Mouse (Mus musculus) spleen, adult 18-20 months (tissue): ENCODE data around the gene Ofcc1.

ENCODE experiments used
- DNase-seq, 2 experiments: peaks; one replicate each; pipeline ENCODE4 v3.0.0; 2022; ENCODE audit warnings: mixed read lengths in 2 of 2

The Ofcc1 gene

GRCm38 (mm10) chr13:39979294-39980061 is 381.8 kb downstream of the Ofcc1 start:
- no peak for DNase-seq

GRCm38 (mm10) chr13:39968349-39969016 is 392.8 kb downstream of the Ofcc1 start:
- DNase-seq, result no peak

GRCm38 (mm10) chr13:39957226-39957625 is 404.0 kb downstream of the Ofcc1 start:
- no peak for DNase-seq

- DNase-seq, result no peak
These were observed 405.2 kb downstream of the Ofcc1 start for GRCm38 (mm10) chr13:39956017-39956416.
